Mouse (Mus musculus) B cell, adult 62 days (primary cell): ENCODE measurements around the gene 2510009E07Rik. TPM values are rescaled to one million over a fixed set of nuclear protein-coding genes. Genes with fewer than 3 reads are reported as not detected.

Experiments
- total RNA-seq: library from RNA; stranded (reverse); gene quantifications from 4 replicates; pipeline ENCODE4 v1.2.4, GENCODE M21; 2023

The 2510009E07Rik gene
- 0.35 to 1.2 TPM (median 0.71 TPM) in 4 replicates for total RNA-seq

DNA sequence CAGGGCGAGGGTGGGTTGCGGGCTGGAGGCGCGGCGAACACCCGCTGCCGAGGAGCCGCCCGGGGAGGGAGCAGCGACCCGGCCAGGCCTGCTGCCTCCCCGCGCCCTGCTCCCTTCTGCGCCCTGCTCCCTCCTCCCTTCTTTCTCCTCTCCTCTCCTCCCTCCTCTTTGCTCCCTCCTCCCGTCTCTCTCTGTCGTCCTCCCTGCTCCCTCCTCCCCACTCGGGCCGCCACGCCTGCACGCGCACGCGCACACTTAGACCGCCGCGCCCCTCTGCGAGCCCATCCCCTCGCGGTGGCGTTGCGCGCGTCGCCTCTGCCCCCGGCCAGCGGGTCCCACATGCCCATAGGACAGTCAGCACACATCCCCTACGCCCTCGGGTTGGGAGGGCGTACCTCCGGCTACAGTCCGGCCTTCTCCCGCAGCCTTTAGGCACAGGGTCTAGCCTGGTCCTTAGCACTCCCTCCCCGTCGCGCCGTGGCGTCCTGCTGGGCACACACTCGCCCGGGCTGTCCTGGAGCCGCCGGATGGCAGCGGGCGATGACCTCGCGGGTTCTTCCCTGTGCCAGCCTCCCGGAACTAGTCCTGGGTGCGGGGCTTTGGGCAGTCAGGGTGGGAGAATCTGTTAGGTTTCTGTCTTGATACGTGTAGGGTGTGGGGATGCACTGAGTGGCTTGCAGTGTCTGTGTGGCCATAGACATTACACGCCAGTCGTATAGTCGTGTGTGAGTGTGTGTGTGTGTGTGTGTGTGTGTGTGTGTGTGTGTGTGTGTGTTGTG lies at the start of gene 2510009E07Rik:
Gene 2510009E07Rik (minus strand): TSS at position 203 of the 779 bp plus-strand sequence.

Other genes starting within 250 kb of the 2510009E07Rik start
- 2.4 to 3.0 TPM (median 2.6 TPM) in 4 replicates for gene Ehhadh, start 93.1 kb upstream of the 2510009E07Rik start, total RNA-seq
- gene Map3k13, start 99.7 kb upstream of the 2510009E07Rik start, total RNA-seq: 0.56 to 0.92 TPM (median 0.66 TPM) in 4 replicates